ENCODE assay signal across 7 mouse cellular contexts in the genomic region with DNA sequence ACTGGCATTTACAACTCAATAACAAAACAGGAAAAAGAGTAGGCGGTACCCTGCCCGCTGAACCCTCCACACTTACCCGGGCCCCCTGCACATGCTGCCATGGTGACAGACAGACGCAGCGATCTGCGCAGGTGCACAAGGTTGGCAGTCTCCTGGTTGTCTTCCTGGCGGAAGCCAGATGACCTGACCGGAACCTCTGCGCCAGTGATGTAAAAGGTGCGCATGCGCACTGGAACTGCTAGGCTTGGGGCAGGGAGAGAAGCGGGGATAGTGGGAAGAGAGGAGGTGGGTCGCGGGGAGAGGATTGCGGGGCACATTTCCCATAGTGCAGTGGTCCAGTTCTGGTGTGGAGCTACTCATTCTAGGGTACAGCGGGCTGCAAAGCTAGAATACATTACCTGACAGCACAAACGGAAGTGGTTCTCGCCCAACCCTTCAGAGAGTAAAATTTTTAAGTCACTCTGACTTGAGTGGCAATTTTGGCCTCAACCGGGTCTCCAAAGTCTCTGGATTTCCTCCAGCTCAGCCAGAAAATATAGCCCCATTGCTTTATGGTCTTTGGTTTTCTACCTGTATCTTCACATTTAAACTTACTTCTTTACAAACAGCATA. TPM values are rescaled to one million over a fixed set of nuclear protein-coding genes. Genes with fewer than 3 reads are reported as not detected.
DNase-seq lines count a peak whose midpoint lies in the region; ATAC-seq and TF ChIP-seq lines count a peak whose summit lies in the region.

A gene (minus strand): TSS at position 164 of the 612 bp plus-strand sequence.

- no peaks in the 10 kb centered on the region for H3K9me3 ChIP-seq in embryonic facial prominence, embryonic 14.5 days (ENCODE audit: control insufficient read depth, low read length)
- no peaks in the 10 kb centered on the region for H3K9me3 ChIP-seq in limb, embryonic 10.5 days (replicated peaks)
- no peaks in the 10 kb centered on the region for H3K9me3 ChIP-seq in midbrain, embryonic 12.5 days

- H3K4me3 ChIP-seq in bone marrow, adult 2 months (replicated peaks; ENCODE audit: control insufficient read depth, low read depth, low read length) = peak within 1 kb of the TSS; percentile 60
- peak within 1 kb of the TSS; percentile 43 for H3K4me3 ChIP-seq in embryonic facial prominence, embryonic 14.5 days (ENCODE audit: low read depth, low read length)
- H3K4me3 ChIP-seq in limb, embryonic 10.5 days = peak within 1 kb of the TSS; percentile 52
- peak within 1 kb of the TSS; percentile 45 for H3K4me3 ChIP-seq in midbrain, embryonic 12.5 days

- peak within 1 kb of the TSS; percentile 77 for H3K4me2 ChIP-seq in embryonic facial prominence, embryonic 14.5 days (ENCODE audit: low read depth, low read length)
- H3K4me2 ChIP-seq in midbrain, embryonic 12.5 days (replicated peaks) = peak within 1 kb of the TSS; percentile 66

- WGBS in bone marrow, adult 2 months = 2% methylated on average over 19 of the region's 19 CpGs
- 5% methylated on average over 19 of the region's 19 CpGs for WGBS in embryonic facial prominence, embryonic 14.5 days
- 7% methylated on average over 19 of the region's 19 CpGs for whole genome bisulfite sequencing in limb, embryonic 10.5 days
- WGBS in midbrain, embryonic 12.5 days = 6% methylated on average over 19 of the region's 19 CpGs

- DNase-seq in embryonic facial prominence, embryonic 14.5 days (ENCODE audit: low spot score) = peak; percentile 98
- DNase-seq in heart, adult 18-20 months = peak; percentile 90 to 94
- DNase-seq in kidney, adult 18-20 months = peak; percentile 93
- DNase-seq in limb, embryonic 10.5 days (ENCODE audit: low spot score) = peak; percentile 93
- peak; percentile 96 for DNase-seq in skeletal muscle tissue, adult 2 months (ENCODE audit: low read depth, low spot score)

- H3K9ac ChIP-seq in embryonic facial prominence, embryonic 14.5 days (ENCODE audit: low read depth, low read length) = peak within 1 kb of the TSS; percentile 54
- H3K9ac ChIP-seq in midbrain, embryonic 12.5 days (replicated peaks) = 0 out of 2 replicates have a peak within 1 kb of the TSS, but pooled peaks have one; percentile 28

- no peak for TF ChIP-seq CTCF in bone marrow, adult 2 months (IDR thresholded peaks at IDR 0.05; ENCODE audit: control insufficient read depth, insufficient read depth, low read length)

- no peaks in the 10 kb centered on the region; the same call in 1 of the 2 replicates for H3K4me1 ChIP-seq in bone marrow, adult 2 months (ENCODE audit: control insufficient read depth, insufficient read depth, low read length)
- no peaks in the 10 kb centered on the region for H3K4me1 ChIP-seq in embryonic facial prominence, embryonic 14.5 days (ENCODE audit: control insufficient read depth, insufficient read depth, low read length)
- H3K4me1 ChIP-seq in limb, embryonic 10.5 days = no peaks in the 10 kb centered on the region
- no peaks in the 10 kb centered on the region for H3K4me1 ChIP-seq in midbrain, embryonic 12.5 days

- H3K27ac ChIP-seq in bone marrow, adult 2 months (ENCODE audit: control insufficient read depth, insufficient read depth, low read depth, low read length, poor library complexity) = peak within 1 kb of the TSS; percentile 48
- H3K27ac ChIP-seq in embryonic facial prominence, embryonic 14.5 days (replicated peaks; ENCODE audit: low read depth, low read length) = peak within 1 kb of the TSS; percentile 71
- H3K27ac ChIP-seq in limb, embryonic 10.5 days = peak within 1 kb of the TSS; percentile 80
- peak within 1 kb of the TSS; percentile 73 for H3K27ac ChIP-seq in midbrain, embryonic 12.5 days (replicated peaks)

- no peaks in the 10 kb centered on the region for H3K27me3 ChIP-seq in embryonic facial prominence, embryonic 14.5 days (replicated peaks; ENCODE audit: control insufficient read depth, insufficient read depth, low read length)
- H3K27me3 ChIP-seq in limb, embryonic 10.5 days (ENCODE audit: low read depth, poor library complexity, severe bottlenecking) = no peaks in the 10 kb centered on the region
- H3K27me3 ChIP-seq in midbrain, embryonic 12.5 days = no peaks in the 10 kb centered on the region

- peak; percentile 100 for ATAC-seq in embryonic facial prominence, embryonic 14.5 days (ENCODE audit: low read depth)
- ATAC-seq in midbrain, embryonic 12.5 days (ENCODE audit: low FRiP score, low read depth) = peak; percentile 100

- H3K36me3 ChIP-seq in embryonic facial prominence, embryonic 14.5 days (ENCODE audit: control insufficient read depth, insufficient read depth, low read length) = peaks cover 16% of the 10 kb centered on the region; the same call in 1 of the 2 replicates
- H3K36me3 ChIP-seq in limb, embryonic 10.5 days = no peaks in the 10 kb centered on the region
- no peaks in the 10 kb centered on the region for H3K36me3 ChIP-seq in midbrain, embryonic 12.5 days

- TF ChIP-seq POLR2A in bone marrow, adult 2 months (IDR thresholded peaks at IDR 0.05; ENCODE audit: borderline replicate concordance, control insufficient read depth, low read depth, low read length) = peak; percentile 54

RNA-seq across cellular contexts. Expression of the gene that starts here (rescaled TPM):
- polyA plus RNA-seq in bone marrow, adult 2 months (2011; ENCODE audit: insufficient read depth, insufficient read length, low replicate concordance, missing spikeins) = 7.2 TPM in 1 of 2 replicates, not detected in the other
- 0.24 TPM in 1 of 2 replicates, not detected in the other for polyA plus RNA-seq in embryonic facial prominence, embryonic 14.5 days (2014; fragmentation: Nextera tagmentation; extraction: Ambion mirVana)
- 1 to 10 TPM; 1.3 to 1.5 TPM for total RNA-seq in heart, adult 18-20 months (2021)
- polyA plus RNA-seq in limb, embryonic 10.5 days (2016; fragmentation: Nextera tagmentation; extraction: Ambion mirVana) = 0.13 TPM in 1 of 2 replicates, not detected in the other
- polyA plus RNA-seq in midbrain, embryonic 12.5 days (2016; fragmentation: Nextera tagmentation; extraction: Ambion mirVana) = 0.15 TPM in 1 of 2 replicates, not detected in the other

Comparison
In these comparisons a context has a peak if more than half of its experiments do, and no peak if none do; other contexts are left out.
1. Peak in every context shown above with its lines: DNase-seq, ATAC-seq, H3K4me3 ChIP-seq and H3K27ac ChIP-seq.
2. Peak in DNase-seq, ATAC-seq, H3K4me3 ChIP-seq, H3K27ac ChIP-seq, H3K9ac ChIP-seq and H3K4me2 ChIP-seq in embryonic facial prominence, embryonic 14.5 days; RNA of the gene not detected or under 1 TPM.
3. Peak in DNase-seq, H3K4me3 ChIP-seq and H3K27ac ChIP-seq in limb, embryonic 10.5 days; RNA of the gene not detected or under 1 TPM.
4. Peak in ATAC-seq, H3K4me3 ChIP-seq, H3K27ac ChIP-seq, H3K9ac ChIP-seq and H3K4me2 ChIP-seq in midbrain, embryonic 12.5 days; RNA of the gene not detected or under 1 TPM.